Mouse (Mus musculus) stomach, embryonic 16.5 days (tissue): ENCODE data around the gene Timm10. TPM values are rescaled to one million over a fixed set of nuclear protein-coding genes. Genes with fewer than 3 reads are reported as not detected.

Experiments
- ATAC-seq: fragments of 200-750 bp; cut with Nextera tagmentation; 2 replicates; pipeline ENCODE4 v1.8.0; 2017; ENCODE audit warnings: moderate number of reproducible peaks, moderate TSS enrichment; ENCODE audit not compliant: insufficient read depth, low FRiP score
- H3K27ac ChIP-seq: fragments of 300-500 bp; sonication (generic); 2 replicates; pipeline ENCODE4 v1.5.1; 2014; ENCODE audit warnings: low read length
- H3K27me3 ChIP-seq: fragments of 300-500 bp; sonication (generic); 2 replicates; pipeline ENCODE4 v1.6.1; 2014; ENCODE audit warnings: low read length, control low read depth, mixed read lengths; ENCODE audit not compliant: control insufficient read depth, insufficient read depth
- H3K36me3 ChIP-seq: fragments of 300-500 bp; sonication (generic); 2 replicates; pipeline ENCODE4 v1.6.1; 2014; ENCODE audit warnings: low read length; ENCODE audit not compliant: control insufficient read depth, insufficient read depth
- H3K4me1 ChIP-seq: fragments of 300-500 bp; sonication (generic); 2 replicates; pipeline ENCODE4 v1.6.1; 2014; ENCODE audit warnings: low read length, control low read depth, mixed read lengths; ENCODE audit not compliant: control insufficient read depth, insufficient read depth
- H3K4me2 ChIP-seq: fragments of 300-500 bp; sonication (generic); 2 replicates; pipeline ENCODE4 v1.6.1; 2014; ENCODE audit warnings: low read depth, low read length, mixed read lengths
- H3K4me3 ChIP-seq: fragments of 300-500 bp; sonication (generic); replicated peaks from 2 replicates; pipeline ENCODE4 v1.5.1; 2014; ENCODE audit warnings: mild to moderate bottlenecking, low read length
- H3K9ac ChIP-seq: fragments of 300-500 bp; sonication (generic); 2 replicates; pipeline ENCODE4 v1.6.1; 2014; ENCODE audit warnings: low read length
- H3K9me3 ChIP-seq: fragments of 300-500 bp; sonication (generic); replicated peaks from 2 replicates; pipeline ENCODE4 v1.6.1; 2016; ENCODE audit warnings: low read length, control low read depth; ENCODE audit not compliant: control insufficient read depth
- WGBS: fragments of 180-500 bp; shearing (Covaris S2); extraction: QIAGEN DNeasy Blood & Tissue Kit; methylation state at CpG from one replicate; pipeline ENCODE4 v1.1.7; 2014; 5-methylcytosine and 5-hydroxymethylcytosine counted together
- polyA plus RNA-seq: library from polyadenylated mRNA; unstranded; fragments of >200 nt; fragmentation: Nextera tagmentation; extraction: Ambion mirVana; gene quantifications from 2 replicates; pipeline ENCODE4 v1.2.1, GENCODE M21; 2015

Timm10 gene
- polyA plus RNA-seq, 1 experiment from 2014 or later = 45.6 TPM

- Histone ChIP-seq H3K27ac (no peak overlapping the region), H3K9ac (no peak overlapping the region), H3K4me2 (no peak overlapping the region), H3K27me3 (peaks cover 3% of the 10 kb centered on the region; the same call in 1 of the 2 replicates), H3K9me3 (no peaks in the 10 kb centered on the region), H3K4me3 (no peak overlapping the region), H3K36me3 (0 out of 2 replicates have a peak, but pooled peaks cover 3% of the 10 kb centered on the region), H3K4me1 (no peaks in the 10 kb centered on the region; the same call in 1 of the 2 replicates)
- ATAC-seq = no peak
- 94% methylated on average over 3 of the region's 3 CpGs for WGBS
Measured at GRCm38 (mm10) chr2:84861430-84861829, 34.6 kb downstream of the Timm10 start.

- no peak overlapping the region for H3K4me2 ChIP-seq
- 78% methylated on average over 3 of the region's 3 CpGs for WGBS
Measured at GRCm38 (mm10) chr2:84862231-84862630, 35.4 kb downstream of the Timm10 start.

GRCm38 (mm10) chr2:84865616-84866571, 39.1 kb downstream of the Timm10 start:
- Histone ChIP-seq H3K27ac (no peak overlapping the region), H3K4me2 (peak overlapping the region; percentile 65), H3K9ac (peak overlapping the region; percentile 58), H3K36me3 (no peaks in the 10 kb centered on the region), H3K4me3 (peak overlapping the region; percentile 41), H3K27me3 (peaks cover 32% of the 10 kb centered on the region), H3K4me1 (no peaks in the 10 kb centered on the region; the same call in 1 of the 2 replicates), H3K9me3 (no peaks in the 10 kb centered on the region; the same call in 1 of the 2 replicates)
- 1% methylated on average over 47 of the region's 47 CpGs for WGBS
- ATAC-seq = peak; percentile 61; the same call in 1 of the 2 replicates

More at GRCm38 (mm10) chr2:84862231-84862630, 35.4 kb downstream of the Timm10 start:
- Histone ChIP-seq H3K36me3 (0 out of 2 replicates have a peak, but pooled peaks cover 2% of the 10 kb centered on the region), H3K4me3 (no peak overlapping the region), H3K9me3 (no peaks in the 10 kb centered on the region), H3K4me1 (no peaks in the 10 kb centered on the region; the same call in 1 of the 2 replicates), H3K27me3 (peaks cover 11% of the 10 kb centered on the region), H3K27ac (no peak overlapping the region), H3K9ac (no peak overlapping the region)
- no peak for ATAC-seq

GRCm38 (mm10) chr2:84868521-84868943, 41.7 kb downstream of the Timm10 start:
- no peak overlapping the region for H3K4me2 ChIP-seq
- ATAC-seq = no peak
- H3K9ac ChIP-seq = no peak overlapping the region
- no peaks in the 10 kb centered on the region for H3K36me3 ChIP-seq
- no peak overlapping the region for H3K27ac ChIP-seq
- no peak overlapping the region for H3K4me3 ChIP-seq
- H3K27me3 ChIP-seq = peaks cover 57% of the 10 kb centered on the region
- H3K4me1 ChIP-seq = peaks cover 12% of the 10 kb centered on the region; the same call in 1 of the 2 replicates
- 9% methylated on average over 5 of the region's 5 CpGs for WGBS
- no peaks in the 10 kb centered on the region; the same call in 1 of the 2 replicates for H3K9me3 ChIP-seq

- Histone ChIP-seq H3K9me3 (no peaks in the 10 kb centered on the region; the same call in 1 of the 2 replicates), H3K27me3 (peaks cover 62% of the 10 kb centered on the region), H3K4me3 (no peak overlapping the region), H3K36me3 (no peaks in the 10 kb centered on the region), H3K4me2 (no peak overlapping the region), H3K27ac (no peak overlapping the region), H3K4me1 (peaks cover 12% of the 10 kb centered on the region; the same call in 1 of the 2 replicates), H3K9ac (no peak overlapping the region)
- 59% methylated on average over 2 of the region's 2 CpGs for WGBS
- ATAC-seq = no peak
Measured at GRCm38 (mm10) chr2:84868977-84869376, 42.2 kb downstream of the Timm10 start.

GRCm38 (mm10) chr2:84870623-84871160, 43.9 kb downstream of the Timm10 start:
- H3K4me3 ChIP-seq = no peak overlapping the region
- ATAC-seq = no peak
- H3K9me3 ChIP-seq = no peaks in the 10 kb centered on the region; the same call in 1 of the 2 replicates
- peaks cover 79% of the 10 kb centered on the region for H3K27me3 ChIP-seq
- no peak overlapping the region for H3K9ac ChIP-seq
- H3K36me3 ChIP-seq = no peaks in the 10 kb centered on the region
- H3K4me2 ChIP-seq = no peak overlapping the region
- no peak overlapping the region for H3K27ac ChIP-seq
- WGBS = 62% methylated on average over 4 of the region's 4 CpGs
- peaks cover 12% of the 10 kb centered on the region; the same call in 1 of the 2 replicates for H3K4me1 ChIP-seq

- H3K9ac ChIP-seq = peak overlapping the region; percentile 56
- no peaks in the 10 kb centered on the region for H3K36me3 ChIP-seq
- no peaks in the 10 kb centered on the region; the same call in 1 of the 2 replicates for H3K9me3 ChIP-seq
- H3K4me2 ChIP-seq = peak overlapping the region; percentile 99
- ATAC-seq = peak; percentile 48
- no peak overlapping the region for H3K27ac ChIP-seq
- H3K27me3 ChIP-seq = peaks cover 79% of the 10 kb centered on the region
- WGBS = under 1% methylated on average over 76 of the region's 78 CpGs
- peak overlapping the region; percentile 55 for H3K4me3 ChIP-seq
- H3K4me1 ChIP-seq = peaks cover 12% of the 10 kb centered on the region; the same call in 1 of the 2 replicates
Measured at GRCm38 (mm10) chr2:84872105-84872716, 45.4 kb downstream of the Timm10 start.

- Histone ChIP-seq H3K4me2 (no peak overlapping the region), H3K4me1 (peaks cover 12% of the 10 kb centered on the region; the same call in 1 of the 2 replicates), H3K27me3 (peaks cover 59% of the 10 kb centered on the region), H3K9me3 (no peaks in the 10 kb centered on the region), H3K9ac (no peak overlapping the region), H3K36me3 (no peaks in the 10 kb centered on the region), H3K27ac (no peak overlapping the region), H3K4me3 (no peak overlapping the region)
- WGBS = 42% methylated on average over 6 of the region's 6 CpGs
- no peak for ATAC-seq
Measured at GRCm38 (mm10) chr2:84875842-84876241, 49.0 kb downstream of the Timm10 start.
